Mouse (Mus musculus): ENCODE results near the gene Scn9a.

- TF ChIP-seq CTCF (IDR thresholded peaks at IDR 0.05; ENCODE audit: control insufficient read depth, insufficient read depth, insufficient read length) (no peak), CEBPB (IDR thresholded peaks at IDR 0.05; ENCODE audit: low read depth) (no peak), MYOG (IDR thresholded peaks at IDR 0.05; ENCODE audit: control insufficient read depth, extremely low read depth, insufficient read length) (no peak)
These were observed 156.4 kb downstream of the Scn9a start for GRCm38 (mm10) chr2:66478395-66478794.

Data from C2C12 (cell line).